Mouse (Mus musculus): ENCODE data around the gene Ncoa3.

DNA sequence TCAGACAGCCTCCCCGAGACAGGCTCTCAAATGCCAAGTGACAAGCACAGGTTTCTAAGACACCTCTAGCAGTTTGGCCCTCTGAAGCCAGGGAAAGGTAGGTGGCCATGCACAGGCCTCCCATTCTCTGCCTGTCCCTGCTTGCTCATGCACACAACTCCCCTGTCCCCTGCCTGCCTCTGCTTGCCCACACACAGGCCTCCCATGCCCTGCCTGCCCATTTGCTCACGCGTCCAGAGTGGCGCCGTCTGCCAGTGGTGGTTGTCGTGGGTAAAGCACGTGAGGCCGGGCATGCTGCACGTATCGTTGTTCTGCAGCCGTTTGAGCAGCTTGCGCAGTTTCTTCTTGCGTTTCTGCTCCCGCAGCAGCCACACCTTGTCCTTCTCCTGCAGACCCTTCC lies 86.8 kb downstream of the Ncoa3 start:
- no peak for TF ChIP-seq CTCF (IDR thresholded peaks at IDR 0.05; ENCODE audit: control insufficient read depth, insufficient read depth, insufficient replicate concordance, low read depth, low read length)
- no peak for TF ChIP-seq POLR2A (IDR thresholded peaks at IDR 0.05; ENCODE audit: control insufficient read depth, low read depth, low read length)
